Mouse (Mus musculus) forebrain, embryonic 12.5 days (tissue): ENCODE data around the gene Impdh1. TPM values are rescaled to one million over a fixed set of nuclear protein-coding genes. Genes with fewer than 3 reads are reported as not detected.
A peak's percentile ranks its signal among the peaks of the same experiment; 100 is the strongest.

Experiments
- ATAC-seq: fragments of 200-750 bp; cut with Nextera tagmentation; 2 replicates; pipeline ENCODE4 v1.8.0; 2017; ENCODE audit warnings: moderate TSS enrichment; ENCODE audit not compliant: low FRiP score
- H3K27ac ChIP-seq: fragments of 300-500 bp; sonication (generic); 2 replicates; pipeline ENCODE4 v1.5.1; 2016; ENCODE audit warnings: mild to moderate bottlenecking
- H3K27me3 ChIP-seq: fragments of 300-500 bp; sonication (generic); 2 replicates; pipeline ENCODE4 v1.6.1; 2016; ENCODE audit warnings: mild to moderate bottlenecking
- H3K36me3 ChIP-seq: fragments of 300-500 bp; sonication (generic); replicated peaks from 2 replicates; pipeline ENCODE4 v1.6.1; 2016; ENCODE audit warnings: mild to moderate bottlenecking
- H3K4me1 ChIP-seq: fragments of 300-500 bp; sonication (generic); 2 replicates; pipeline ENCODE4 v1.6.1; 2016
- H3K4me2 ChIP-seq: fragments of 300-500 bp; sonication (generic); 2 replicates; pipeline ENCODE4 v1.6.1; 2016; ENCODE audit warnings: mild to moderate bottlenecking, moderate library complexity
- H3K4me3 ChIP-seq: fragments of 300-500 bp; sonication (generic); replicated peaks from 2 replicates; pipeline ENCODE4 v1.5.1; 2016; ENCODE audit warnings: mild to moderate bottlenecking
- H3K9ac ChIP-seq: fragments of 300-500 bp; sonication (generic); 2 replicates; pipeline ENCODE4 v1.6.1; 2016; ENCODE audit warnings: mild to moderate bottlenecking
- H3K9me3 ChIP-seq: fragments of 300-500 bp; sonication (generic); 2 replicates; pipeline ENCODE4 v1.6.1; 2016
- WGBS: fragments of 180-500 bp; shearing (Covaris S2); methylation state at CpG from one replicate; pipeline ENCODE4 v1.1.7; 2016; 5-methylcytosine and 5-hydroxymethylcytosine counted together
- polyA plus RNA-seq: library from polyadenylated mRNA; unstranded; fragments of >200 nt; fragmentation: Nextera tagmentation; extraction: Ambion mirVana; gene quantifications from 2 replicates; pipeline ENCODE4 v1.2.1, GENCODE M21; 2016

Gene Impdh1
- polyA plus RNA-seq, result 36.3 and 39.8 TPM in 2 replicates

- Histone ChIP-seq H3K9me3 (no peaks in the 10 kb centered on the region), H3K4me1 (peaks cover 49% of the 10 kb centered on the region), H3K27me3 (peaks cover 29% of the 10 kb centered on the region), H3K4me2 (peak within 1 kb of the TSS; percentile 99), H3K27ac (0 out of 2 replicates have a peak within 1 kb of the TSS, but pooled peaks have one; percentile 4), H3K36me3 (no peaks in the 10 kb centered on the region), H3K9ac (peak within 1 kb of the TSS; percentile 76), H3K4me3 (peak within 1 kb of the TSS; percentile 55)
- under 1% methylated on average over 56 of the region's 56 CpGs for WGBS
- ATAC-seq, result peak; percentile 82
Measured at GRCm38 (mm10) chr6:29215881-29216501, at the start of gene Impdh1. Gene Impdh1 (minus strand): TSS chr6:29216364.

GRCm38 (mm10) chr6:29264456-29264781, 48.3 kb upstream of the Impdh1 start:
- WGBS, result 82% methylated on average over 3 of the region's 3 CpGs
- Histone ChIP-seq H3K36me3 (no peaks in the 10 kb centered on the region), H3K9me3 (no peaks in the 10 kb centered on the region), H3K27ac (no peak overlapping the region), H3K4me1 (peaks cover 7% of the 10 kb centered on the region), H3K9ac (no peak overlapping the region), H3K4me3 (no peak overlapping the region), H3K27me3 (peaks cover 3% of the 10 kb centered on the region; the same call in 1 of the 2 replicates), H3K4me2 (no peak overlapping the region)
- no peak for ATAC-seq

- H3K36me3 ChIP-seq, result no peaks in the 10 kb centered on the region
- whole genome bisulfite sequencing, result 44% methylated on average over 6 of the region's 6 CpGs
- peaks cover 7% of the 10 kb centered on the region for H3K4me1 ChIP-seq
- no peak for ATAC-seq
- H3K9ac ChIP-seq, result no peak overlapping the region
- H3K9me3 ChIP-seq, result no peaks in the 10 kb centered on the region
- no peak overlapping the region for H3K27ac ChIP-seq
- H3K4me2 ChIP-seq, result no peak overlapping the region
- no peak overlapping the region for H3K4me3 ChIP-seq
- peaks cover 3% of the 10 kb centered on the region; the same call in 1 of the 2 replicates for H3K27me3 ChIP-seq
Measured at GRCm38 (mm10) chr6:29263650-29264455, 47.7 kb upstream of the Impdh1 start.

GRCm38 (mm10) chr6:29261831-29262230, 45.7 kb upstream of the Impdh1 start:
- Histone ChIP-seq H3K9ac (no peak overlapping the region), H3K4me1 (peaks cover 7% of the 10 kb centered on the region), H3K27me3 (peaks cover 3% of the 10 kb centered on the region; the same call in 1 of the 2 replicates), H3K9me3 (no peaks in the 10 kb centered on the region), H3K36me3 (no peaks in the 10 kb centered on the region), H3K4me2 (no peak overlapping the region), H3K27ac (no peak overlapping the region), H3K4me3 (no peak overlapping the region)
- no peak for ATAC-seq
- 84% methylated on average over 5 of the region's 5 CpGs for WGBS

- WGBS, result 88% methylated on average over 1 of the region's 1 CpGs
- ATAC-seq, result no peak
- Histone ChIP-seq H3K27ac (no peak overlapping the region), H3K27me3 (0 out of 2 replicates have a peak, but pooled peaks cover 3% of the 10 kb centered on the region), H3K9ac (no peak overlapping the region), H3K36me3 (no peaks in the 10 kb centered on the region), H3K4me2 (no peak overlapping the region), H3K9me3 (no peaks in the 10 kb centered on the region), H3K4me1 (peaks cover 7% of the 10 kb centered on the region), H3K4me3 (no peak overlapping the region)
Measured at GRCm38 (mm10) chr6:29259418-29259817, 43.3 kb upstream of the Impdh1 start.

- H3K9me3 ChIP-seq, result no peaks in the 10 kb centered on the region
- no peak overlapping the region for H3K4me2 ChIP-seq
- 56% methylated on average over 4 of the region's 4 CpGs for WGBS
- H3K4me1 ChIP-seq, result no peaks in the 10 kb centered on the region
- ATAC-seq, result no peak
- no peak overlapping the region for H3K9ac ChIP-seq
- H3K4me3 ChIP-seq, result no peak overlapping the region
- H3K27ac ChIP-seq, result no peak overlapping the region
- H3K27me3 ChIP-seq, result no peaks in the 10 kb centered on the region
- no peaks in the 10 kb centered on the region for H3K36me3 ChIP-seq
Measured at GRCm38 (mm10) chr6:29247072-29247471, 30.9 kb upstream of the Impdh1 start.

GRCm38 (mm10) chr6:29246585-29246984, 30.4 kb upstream of the Impdh1 start:
- Histone ChIP-seq H3K9me3 (no peaks in the 10 kb centered on the region), H3K9ac (no peak overlapping the region), H3K4me1 (no peaks in the 10 kb centered on the region), H3K36me3 (no peaks in the 10 kb centered on the region), H3K27ac (no peak overlapping the region), H3K27me3 (no peaks in the 10 kb centered on the region), H3K4me2 (no peak overlapping the region), H3K4me3 (no peak overlapping the region)
- 55% methylated on average over 5 of the region's 5 CpGs for WGBS
- ATAC-seq, result no peak

- Histone ChIP-seq H3K36me3 (no peaks in the 10 kb centered on the region), H3K4me1 (no peaks in the 10 kb centered on the region), H3K4me3 (no peak overlapping the region), H3K27ac (no peak overlapping the region), H3K9ac (no peak overlapping the region), H3K9me3 (no peaks in the 10 kb centered on the region), H3K27me3 (no peaks in the 10 kb centered on the region), H3K4me2 (no peak overlapping the region)
- 88% methylated on average over 3 of the region's 3 CpGs for WGBS
- ATAC-seq, result no peak
Measured at GRCm38 (mm10) chr6:29246183-29246582, 30.0 kb upstream of the Impdh1 start.

GRCm38 (mm10) chr6:29245272-29246120, 29.3 kb upstream of the Impdh1 start:
- Histone ChIP-seq H3K9me3 (no peaks in the 10 kb centered on the region), H3K4me1 (no peaks in the 10 kb centered on the region), H3K4me3 (no peak overlapping the region), H3K27ac (no peak overlapping the region), H3K4me2 (no peak overlapping the region), H3K9ac (no peak overlapping the region), H3K36me3 (no peaks in the 10 kb centered on the region), H3K27me3 (no peaks in the 10 kb centered on the region)
- ATAC-seq, result no peak
- WGBS, result 81% methylated on average over 14 of the region's 14 CpGs

- Histone ChIP-seq H3K4me2 (no peak overlapping the region), H3K4me3 (no peak overlapping the region), H3K27me3 (no peaks in the 10 kb centered on the region), H3K27ac (no peak overlapping the region), H3K9ac (no peak overlapping the region), H3K9me3 (no peaks in the 10 kb centered on the region), H3K36me3 (no peaks in the 10 kb centered on the region), H3K4me1 (no peaks in the 10 kb centered on the region)
- WGBS, result 58% methylated on average over 1 of the region's 1 CpGs
- ATAC-seq, result no peak
Measured at GRCm38 (mm10) chr6:29242265-29242664, 26.1 kb upstream of the Impdh1 start.

GRCm38 (mm10) chr6:29241697-29242096, 25.5 kb upstream of the Impdh1 start:
- Histone ChIP-seq H3K9ac (no peak overlapping the region), H3K4me3 (no peak overlapping the region), H3K4me1 (no peaks in the 10 kb centered on the region), H3K9me3 (no peaks in the 10 kb centered on the region), H3K36me3 (no peaks in the 10 kb centered on the region), H3K27me3 (no peaks in the 10 kb centered on the region), H3K27ac (no peak overlapping the region), H3K4me2 (no peak overlapping the region)
- no peak for ATAC-seq
- 57% methylated on average over 2 of the region's 2 CpGs for WGBS

GRCm38 (mm10) chr6:29240806-29241205, 24.6 kb upstream of the Impdh1 start:
- Histone ChIP-seq H3K27ac (no peak overlapping the region), H3K4me1 (no peaks in the 10 kb centered on the region), H3K36me3 (no peaks in the 10 kb centered on the region), H3K4me2 (no peak overlapping the region), H3K9me3 (no peaks in the 10 kb centered on the region), H3K4me3 (no peak overlapping the region), H3K9ac (no peak overlapping the region), H3K27me3 (no peaks in the 10 kb centered on the region)
- 35% methylated on average over 2 of the region's 2 CpGs for WGBS
- ATAC-seq, result no peak
